Mouse (Mus musculus) lung, postnatal 0 days (tissue): Measurements from ENCODE around the gene Gpm6b. TPM values are rescaled to one million over a fixed set of nuclear protein-coding genes. Genes with fewer than 3 reads are reported as not detected.

Experiments used
- ATAC-seq: fragments of 200-750 bp; cut with Nextera tagmentation; 2 replicates; pipeline ENCODE4 v1.8.0; 2017; ENCODE audit warnings: moderate library complexity
- DNase-seq: peaks from one replicate; pipeline ENCODE4 v3.0.0-alpha.2; 2016; ENCODE audit warnings: low spot score
- H3K27ac ChIP-seq: fragments of 300-500 bp; sonication (generic); 2 replicates; pipeline ENCODE4 v1.5.1; 2014; ENCODE audit warnings: antibody characterized with exemption, mild to moderate bottlenecking, low read length, mixed read lengths
- H3K27me3 ChIP-seq: fragments of 300-500 bp; sonication (generic); replicated peaks from 2 replicates; pipeline ENCODE4 v1.6.1; 2014; ENCODE audit warnings: low read length, mixed read lengths; ENCODE audit not compliant: insufficient read depth
- H3K36me3 ChIP-seq: fragments of 300-500 bp; sonication (generic); 2 replicates; pipeline ENCODE4 v1.6.1; 2014; ENCODE audit warnings: low read length, mixed read lengths; ENCODE audit not compliant: insufficient read depth
- H3K4me1 ChIP-seq: fragments of 300-500 bp; sonication (generic); 2 replicates; pipeline ENCODE4 v1.6.1; 2014; ENCODE audit warnings: antibody characterized with exemption, low read depth, low read length, mixed read lengths; ENCODE audit not compliant: insufficient read depth
- H3K4me2 ChIP-seq: fragments of 300-500 bp; sonication (generic); replicated peaks from 2 replicates; pipeline ENCODE4 v1.6.1; 2014; ENCODE audit warnings: low read depth, mild to moderate bottlenecking, low read length, moderate library complexity, mixed read lengths
- H3K4me3 ChIP-seq: fragments of 300-500 bp; sonication (generic); 2 replicates; pipeline ENCODE4 v1.5.1; 2014; ENCODE audit warnings: low read depth, low read length
- H3K9ac ChIP-seq: fragments of 300-500 bp; sonication (generic); replicated peaks from 2 replicates; pipeline ENCODE4 v1.6.1; 2014; ENCODE audit warnings: low read depth, mild to moderate bottlenecking
- H3K9me3 ChIP-seq: fragments of 300-500 bp; sonication (generic); 2 replicates; pipeline ENCODE4 v1.6.1; 2016; ENCODE audit warnings: low read length, mixed read lengths
- CTCF ChIP-seq: IDR thresholded peaks from 2 replicates; pipeline ENCODE4 v1.5.1; 2016; ENCODE audit warnings: antibody characterized with exemption, mild to moderate bottlenecking
- EP300 ChIP-seq: IDR thresholded peaks from 2 replicates; pipeline ENCODE4 v1.6.1; 2016; ENCODE audit warnings: antibody characterized with exemption, mild to moderate bottlenecking, control low read depth
- WGBS: fragments of 180-500 bp; shearing (Covaris S2); extraction: QIAGEN DNeasy Blood & Tissue Kit; methylation state at CpG from one replicate; pipeline ENCODE4 v1.1.7; 2014; 5-methylcytosine and 5-hydroxymethylcytosine counted together
- polyA plus RNA-seq: library from polyadenylated mRNA; unstranded; fragments of >200 nt; fragmentation: Nextera tagmentation; extraction: Ambion mirVana; gene quantifications from 2 replicates; pipeline ENCODE4 v1.2.1, GENCODE M21; 2015

Gpm6b gene
- polyA plus RNA-seq, 1 experiment from 2014 or later: 42.4 TPM

DNA sequence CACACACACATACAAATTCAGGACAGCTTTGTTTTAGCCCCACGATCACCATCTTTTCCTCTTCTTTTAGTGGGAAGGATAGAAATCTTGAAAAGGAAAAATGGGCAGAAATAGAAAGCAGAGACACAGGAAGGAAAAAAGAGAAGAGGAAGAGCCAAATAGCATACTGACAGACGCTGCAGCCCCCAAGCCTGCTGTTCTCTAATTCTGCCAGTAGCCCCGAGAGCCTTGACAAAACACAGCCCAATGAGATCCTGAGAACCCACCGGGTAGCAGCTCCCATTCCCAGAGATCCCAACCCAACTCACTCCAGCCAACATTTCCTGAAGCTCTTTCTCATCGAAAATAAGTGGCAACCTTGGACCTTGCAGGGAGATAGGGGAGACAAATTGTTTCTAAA lies 19.4 kb upstream of the Gpm6b start:
- 42% methylated on average over 5 of the region's 5 CpGs for WGBS
- Histone ChIP-seq H3K27ac (no peak overlapping the region), H3K9me3 (no peaks in the 10 kb centered on the region), H3K4me1 (no peaks in the 10 kb centered on the region), H3K36me3 (no peaks in the 10 kb centered on the region), H3K4me2 (no peak overlapping the region), H3K9ac (no peak overlapping the region), H3K27me3 (no peaks in the 10 kb centered on the region), H3K4me3 (no peak overlapping the region)
- TF ChIP-seq EP300 (no peak), CTCF (no peak)
- no peak for ATAC-seq
- DNase-seq: no peak

- H3K27me3 ChIP-seq: no peaks in the 10 kb centered on the region
- no peak for TF ChIP-seq CTCF
- no peak for TF ChIP-seq EP300
- DNase-seq (no peak), ATAC-seq (no peak)
- no peaks in the 10 kb centered on the region for H3K9me3 ChIP-seq
- no peaks in the 10 kb centered on the region for H3K4me1 ChIP-seq
- H3K4me2 ChIP-seq: no peak overlapping the region
- no peak overlapping the region for H3K4me3 ChIP-seq
- no peaks in the 10 kb centered on the region for H3K36me3 ChIP-seq
- 78% methylated on average over 5 of the region's 5 CpGs for WGBS
- no peak overlapping the region for H3K9ac ChIP-seq
- no peak overlapping the region for H3K27ac ChIP-seq
Observed at GRCm38 (mm10) chrX:166226856-166227255, 11.9 kb upstream of the Gpm6b start.

- TF ChIP-seq EP300 (no peak), CTCF (no peak)
- no peaks in the 10 kb centered on the region for H3K27me3 ChIP-seq
Observed at GRCm38 (mm10) chrX:166229750-166230149, 9.0 kb upstream of the Gpm6b start.

GRCm38 (mm10) chrX:166230515-166231267 lies 8.0 kb upstream of the Gpm6b start:
- TF ChIP-seq EP300 (no peak), CTCF (no peak)
- ATAC-seq (no peak), DNase-seq (no peak)
- Histone ChIP-seq H3K27me3 (no peaks in the 10 kb centered on the region), H3K27ac (no peak overlapping the region), H3K9me3 (no peaks in the 10 kb centered on the region), H3K4me3 (no peak overlapping the region), H3K9ac (no peak overlapping the region), H3K4me2 (no peak overlapping the region), H3K4me1 (no peaks in the 10 kb centered on the region), H3K36me3 (no peaks in the 10 kb centered on the region)
- WGBS: 83% methylated on average over 6 of the region's 6 CpGs

More at GRCm38 (mm10) chrX:166229750-166230149, 9.0 kb upstream of the Gpm6b start:
- Histone ChIP-seq H3K36me3 (no peaks in the 10 kb centered on the region), H3K4me2 (no peak overlapping the region), H3K4me1 (no peaks in the 10 kb centered on the region), H3K9me3 (no peaks in the 10 kb centered on the region), H3K9ac (no peak overlapping the region), H3K4me3 (no peak overlapping the region), H3K27ac (no peak overlapping the region)
- ATAC-seq (no peak), DNase-seq (no peak)
- 68% methylated on average over 3 of the region's 3 CpGs for WGBS

GRCm38 (mm10) chrX:166236131-166236530 lies 2.6 kb upstream of the Gpm6b start:
- no peak overlapping the region for H3K9ac ChIP-seq
- H3K4me1 ChIP-seq: no peaks in the 10 kb centered on the region
- TF ChIP-seq EP300: no peak
- TF ChIP-seq CTCF: no peak
- WGBS: 39% methylated on average over 2 of the region's 2 CpGs
- H3K36me3 ChIP-seq: no peaks in the 10 kb centered on the region
- DNase-seq (peak; percentile 25), ATAC-seq (no peak)
- H3K27me3 ChIP-seq: no peaks in the 10 kb centered on the region
- no peak overlapping the region for H3K4me2 ChIP-seq
- no peak overlapping the region for H3K4me3 ChIP-seq
- 0 out of 2 replicates have a peak overlapping the region, but pooled peaks have one; percentile 20 for H3K27ac ChIP-seq
- no peaks in the 10 kb centered on the region for H3K9me3 ChIP-seq

DNA sequence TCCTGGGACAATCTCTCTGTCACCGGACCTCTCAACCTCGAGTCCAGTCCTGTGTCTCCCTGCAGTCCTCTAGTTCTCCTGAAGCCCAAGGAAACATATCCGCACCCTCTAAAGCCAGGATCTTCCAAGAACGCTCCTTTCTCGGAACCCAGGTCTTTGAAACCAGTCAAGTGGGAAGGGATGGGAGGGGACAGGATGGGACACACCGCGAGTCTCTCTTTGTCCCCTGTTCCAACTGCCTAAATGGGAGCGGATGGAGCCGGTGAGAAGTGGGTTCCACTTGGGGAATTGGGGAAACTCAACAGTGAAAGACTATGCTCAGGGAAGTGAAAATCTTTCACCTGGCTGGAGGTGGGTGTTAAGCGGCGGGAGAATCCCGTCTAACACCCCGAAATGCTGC lies 809 bp downstream of the Gpm6b start:
- ATAC-seq (no peak), DNase-seq (no peak)
- no peaks in the 10 kb centered on the region for H3K9me3 ChIP-seq
- TF ChIP-seq CTCF: no peak
- TF ChIP-seq EP300: no peak
- H3K27ac ChIP-seq: no peak overlapping the region
- H3K4me3 ChIP-seq: peak overlapping the region; percentile 52
- H3K4me1 ChIP-seq: no peaks in the 10 kb centered on the region
- no peak overlapping the region for H3K9ac ChIP-seq
- WGBS: 17% methylated on average over 13 of the region's 13 CpGs
- H3K4me2 ChIP-seq: peak overlapping the region; percentile 78
- H3K27me3 ChIP-seq: no peaks in the 10 kb centered on the region
- H3K36me3 ChIP-seq: no peaks in the 10 kb centered on the region
